Mouse (Mus musculus): Measurements from ENCODE around the gene Ly6g6f.

Ly6g6f gene

GRCm38 (mm10) chr17:35105740-35106389 is 20.5 kb upstream of the Ly6g6f start:
- peak in 1 of 2 experiments; percentile 39 for DNase-seq (ENCODE audit: low spot score in 2 of 2)

DNA sequence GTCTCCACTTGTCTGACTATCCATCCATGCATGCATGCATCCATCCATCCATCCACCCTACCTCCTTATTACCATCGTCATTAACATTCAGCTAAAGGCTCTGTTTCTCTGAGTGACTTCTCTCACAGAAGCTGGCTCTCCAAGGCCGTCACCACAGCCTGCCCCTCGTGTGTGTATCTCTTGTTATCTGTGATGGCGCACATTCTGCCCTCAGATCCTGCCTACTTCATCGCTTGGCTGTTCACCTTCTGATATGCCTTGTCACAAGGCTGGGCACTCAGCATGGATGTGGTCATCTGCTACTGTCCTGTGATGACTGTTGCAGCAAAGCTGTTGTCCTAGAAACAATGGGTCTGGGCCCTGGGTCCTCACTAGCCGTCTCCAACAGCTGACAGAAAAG is 19.3 kb upstream of the Ly6g6f start:
- DNase-seq (ENCODE audit: low spot score in 2 of 2), result no peak

- DNase-seq (ENCODE audit: low spot score in 2 of 2), result no peak
Observed at GRCm38 (mm10) chr17:35104079-35104478, 18.7 kb upstream of the Ly6g6f start.

DNA sequence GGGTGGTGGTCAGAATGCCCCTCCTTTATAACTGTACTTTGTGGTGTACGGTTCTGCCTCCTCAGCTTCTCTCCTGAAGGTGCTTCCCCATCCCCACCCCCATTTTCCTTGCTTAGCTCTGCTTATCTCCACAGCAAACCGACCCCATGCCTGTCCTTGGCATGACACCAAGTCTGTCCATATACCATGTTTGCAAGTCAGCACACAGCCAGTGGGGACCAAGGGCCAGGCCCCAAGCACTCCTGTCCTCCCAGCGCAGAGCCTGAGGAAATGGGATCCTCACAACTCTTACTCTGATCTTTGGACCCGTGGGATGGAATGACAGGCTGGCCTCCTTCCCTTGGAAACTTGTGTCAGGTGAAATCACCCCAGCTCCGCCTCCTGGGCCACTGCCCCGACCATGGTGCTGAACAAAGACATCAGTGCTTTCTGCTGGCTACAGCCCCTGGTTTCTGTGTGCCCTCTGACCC is 17.8 kb upstream of the Ly6g6f start:
- DNase-seq (ENCODE audit: low spot score in 2 of 2), result no peak

GRCm38 (mm10) chr17:35102299-35102698 is 16.9 kb upstream of the Ly6g6f start:
- DNase-seq (ENCODE audit: low spot score in 2 of 2), result no peak

DNA sequence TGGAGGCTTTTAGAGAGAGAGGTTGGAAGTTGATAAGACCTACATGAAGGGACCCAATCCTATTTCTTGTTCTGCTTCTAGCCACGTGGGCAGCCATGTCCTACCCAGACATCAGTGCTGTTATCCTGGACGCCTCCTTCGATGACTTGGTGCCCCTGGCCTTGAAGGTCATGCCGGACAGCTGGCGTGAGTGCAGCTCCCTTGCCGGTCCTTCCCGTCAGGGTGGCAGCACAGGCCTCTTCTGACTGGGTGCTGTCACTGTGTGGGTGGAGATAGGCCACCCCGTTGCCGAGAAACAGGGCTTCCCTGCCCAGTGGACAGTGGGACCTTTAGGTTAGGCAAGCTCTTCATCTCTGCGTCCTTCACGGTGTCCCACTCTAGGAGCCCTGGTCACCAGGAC is 15.8 kb upstream of the Ly6g6f start:
- DNase-seq (ENCODE audit: low spot score in 2 of 2), result no peak

GRCm38 (mm10) chr17:35100196-35100765 is 14.9 kb upstream of the Ly6g6f start:
- DNase-seq (ENCODE audit: low spot score in 2 of 2), result no peak

DNA sequence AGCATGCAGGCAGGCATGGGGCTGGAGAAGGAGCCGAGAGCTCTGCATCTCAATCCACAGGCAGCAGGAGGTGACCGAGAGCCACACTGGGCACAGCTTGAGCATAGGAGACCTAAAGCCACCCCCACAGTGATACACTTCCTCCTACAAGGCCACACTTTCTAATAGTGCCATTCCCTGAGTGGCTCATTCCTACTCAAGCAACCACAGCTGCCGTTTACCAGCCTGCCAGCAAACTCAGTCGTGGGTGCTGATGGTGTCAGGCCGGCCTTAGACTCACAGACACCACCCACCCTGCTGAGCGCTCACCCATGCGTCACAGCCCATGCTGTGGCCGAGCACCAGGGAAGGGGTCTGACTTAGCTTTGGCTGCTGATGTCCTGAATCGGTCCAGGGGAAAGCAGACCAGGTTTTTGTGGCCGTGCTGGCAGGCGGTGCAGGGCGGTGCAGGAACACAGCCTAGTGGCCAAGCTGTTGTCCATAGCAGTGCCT is 11.8 kb upstream of the Ly6g6f start:
- no peak for DNase-seq (ENCODE audit: low spot score in 2 of 2)

- DNase-seq (ENCODE audit: low spot score in 2 of 2), result no peak
Observed at GRCm38 (mm10) chr17:35096597-35096996, 11.2 kb upstream of the Ly6g6f start.

- DNase-seq (ENCODE audit: low spot score in 2 of 2), result no peak
Observed at GRCm38 (mm10) chr17:35094475-35095365, 9.3 kb upstream of the Ly6g6f start.

DNA sequence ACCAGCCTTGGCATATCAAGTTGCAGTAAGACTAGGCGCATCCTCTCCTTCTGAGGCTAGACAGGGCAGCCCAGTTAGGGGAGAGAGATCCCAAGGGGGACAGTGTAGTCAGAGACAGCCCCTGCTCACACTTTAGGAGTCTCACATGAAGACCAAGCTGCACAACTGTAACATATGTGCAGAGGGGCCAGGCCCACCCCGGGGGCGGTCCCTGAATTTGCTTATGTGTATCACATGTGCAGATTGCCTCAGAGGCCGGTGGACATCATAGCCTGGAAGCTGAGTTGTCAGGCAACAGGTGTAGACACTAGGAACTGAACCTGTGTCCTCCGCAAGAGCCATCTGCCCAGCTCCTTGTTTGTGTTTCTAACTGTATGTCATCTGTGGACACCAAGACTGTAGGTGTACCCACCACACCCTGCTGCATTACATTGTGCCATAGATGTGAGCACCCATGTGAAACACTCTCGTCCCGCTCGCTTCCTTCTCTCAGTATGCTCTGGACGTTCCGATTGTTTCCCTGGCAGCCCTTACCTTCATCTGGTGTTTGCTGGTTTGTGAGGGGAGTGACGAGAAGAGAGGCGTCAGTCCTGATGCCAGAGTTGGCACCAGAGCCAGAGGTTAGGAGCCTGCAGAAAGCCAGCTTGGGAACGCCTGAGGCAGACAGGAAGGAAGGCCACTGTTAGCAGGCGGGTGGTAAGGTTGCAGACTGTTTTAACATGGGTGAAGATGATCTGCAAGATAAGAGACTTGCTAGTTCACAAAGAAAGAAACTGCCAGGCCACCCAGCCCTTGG is 7.2 kb upstream of the Ly6g6f start:
- no peak for DNase-seq (ENCODE audit: low spot score in 2 of 2)

- DNase-seq (ENCODE audit: low spot score in 2 of 2), result no peak
Observed at GRCm38 (mm10) chr17:35090166-35090932, 4.9 kb upstream of the Ly6g6f start.

DNA sequence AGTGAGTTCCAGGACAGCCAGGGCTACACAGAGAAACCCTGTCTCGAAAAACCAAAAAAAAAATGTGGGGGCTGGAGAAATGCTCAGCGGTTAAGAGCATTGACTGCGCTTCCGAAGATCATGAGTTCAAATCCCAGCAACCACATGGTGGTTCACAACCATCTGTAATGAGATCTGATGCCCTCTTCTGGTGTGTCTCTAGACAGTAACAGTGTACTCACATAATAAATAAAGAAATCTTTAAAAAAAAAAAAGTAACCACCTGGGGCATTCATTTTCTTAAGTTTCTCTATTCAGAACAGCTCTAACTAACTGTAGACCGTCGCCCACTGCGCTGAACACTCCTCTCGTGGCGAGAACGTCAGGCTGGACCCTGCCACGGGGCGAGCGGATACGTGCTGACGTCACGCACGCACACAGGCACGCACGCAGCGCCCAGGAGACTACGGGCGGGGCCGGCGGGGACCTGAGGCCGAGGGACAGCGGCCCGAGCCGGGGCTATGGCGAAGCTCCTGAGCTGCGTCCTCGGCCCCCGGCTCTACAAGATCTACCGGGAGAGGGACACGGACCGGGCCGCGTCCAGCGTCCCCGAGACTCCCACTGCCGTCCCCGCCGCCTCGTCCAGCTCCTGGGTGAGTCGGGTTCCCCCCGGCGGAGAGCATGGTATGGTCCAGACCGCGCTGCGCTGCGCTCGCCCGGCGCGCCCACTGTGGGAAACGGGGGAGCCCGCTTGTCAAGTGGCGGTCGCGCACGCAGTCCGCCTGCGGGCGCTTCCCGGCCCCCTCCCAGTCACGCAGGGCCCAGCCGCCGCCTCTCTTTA is 3.6 kb upstream of the Ly6g6f start, which contains the start of gene Abhd16a:
Abhd16a (plus strand) TSS at position 439 of the 820 bp plus-strand sequence.
- peak; percentile 88 to 94 for DNase-seq (ENCODE audit: low spot score in 2 of 2)

DNA sequence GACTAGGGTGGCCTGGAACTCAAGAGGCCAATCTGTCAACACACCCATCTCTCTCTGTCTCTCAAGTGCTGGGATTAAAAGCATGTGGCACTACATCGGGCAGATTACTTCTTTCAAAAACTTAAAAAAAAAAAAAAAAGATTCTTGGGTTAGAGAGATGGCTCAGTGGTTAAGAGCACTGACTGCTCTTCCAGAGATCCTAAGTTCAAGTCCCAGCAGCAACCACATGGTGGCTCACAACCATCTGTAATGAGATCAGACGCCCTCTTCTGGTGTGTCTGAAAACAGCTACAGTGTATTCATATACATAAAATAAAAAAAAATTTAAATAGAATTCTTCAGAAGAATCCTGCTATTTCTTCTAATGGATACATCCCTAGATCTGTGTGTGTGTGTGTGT is 2.7 kb upstream of the Ly6g6f start:
- no peak for DNase-seq (ENCODE audit: low spot score in 2 of 2)

- no peak for DNase-seq (ENCODE audit: low spot score in 2 of 2)
Observed at GRCm38 (mm10) chr17:35083929-35084497, 1.4 kb downstream of the Ly6g6f start.

DNA sequence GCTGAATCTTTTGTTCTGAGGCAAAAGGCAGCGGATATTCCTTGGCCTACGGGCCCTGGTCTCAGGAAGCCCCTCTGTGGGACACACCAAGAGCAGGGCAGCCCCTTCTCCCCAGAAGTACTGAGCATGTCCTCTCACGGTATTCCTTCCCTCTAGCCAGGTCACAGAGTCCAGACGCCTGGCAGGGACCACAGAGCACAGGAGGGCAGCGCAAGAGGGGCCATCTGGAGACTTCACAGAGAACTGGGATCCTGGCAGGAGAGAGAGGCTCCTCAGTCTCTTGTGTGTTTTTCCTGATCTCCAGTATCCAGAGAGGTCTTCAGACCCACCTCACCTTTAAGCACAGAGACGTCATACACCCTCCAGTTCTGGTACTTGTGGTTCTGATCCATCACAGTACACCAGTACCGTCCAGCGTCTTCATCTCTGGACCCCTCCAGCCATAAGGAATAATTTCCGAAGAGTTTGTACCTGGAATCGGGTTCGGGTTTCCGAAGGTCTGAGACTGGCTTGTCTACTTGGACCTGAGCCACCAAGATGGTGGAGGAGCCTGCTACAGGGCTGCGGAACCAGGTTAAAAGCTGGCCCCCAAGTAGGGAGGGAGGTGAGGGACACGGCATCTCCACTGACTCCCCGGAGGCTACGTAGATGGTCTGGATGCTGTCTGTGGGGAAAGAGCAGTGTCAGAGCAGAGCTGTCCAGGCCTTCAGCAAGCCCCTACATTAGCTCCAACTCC is 2.4 kb downstream of the Ly6g6f start:
- DNase-seq (ENCODE audit: low spot score in 2 of 2), result no peak

DNA sequence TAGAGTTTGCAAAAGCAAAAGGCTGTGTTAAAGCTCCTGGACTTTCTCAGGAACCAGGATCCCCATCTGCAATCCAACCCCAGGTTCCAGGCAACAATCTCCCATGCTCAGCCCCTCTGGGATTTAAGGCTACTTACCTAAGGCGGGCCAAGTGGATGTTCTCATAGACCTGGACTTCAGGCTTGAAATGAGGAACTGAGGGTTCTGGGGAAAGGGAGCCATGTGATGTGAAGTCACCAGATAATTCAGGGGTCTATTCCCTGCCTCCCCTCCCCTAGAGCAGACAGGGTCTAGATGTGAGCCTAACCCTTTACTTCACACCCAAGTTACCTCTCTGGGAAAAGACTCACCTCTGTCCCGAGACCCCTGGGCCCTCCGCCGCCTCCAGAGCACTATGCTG is 4.7 kb downstream of the Ly6g6f start:
- DNase-seq (ENCODE audit: low spot score in 2 of 2), result no peak

GRCm38 (mm10) chr17:35080248-35080647 is 5.2 kb downstream of the Ly6g6f start:
- DNase-seq (ENCODE audit: low spot score in 2 of 2), result no peak

GRCm38 (mm10) chr17:35079778-35080177 is 5.6 kb downstream of the Ly6g6f start:
- DNase-seq (ENCODE audit: low spot score in 2 of 2), result no peak
